Comparison of ENCODE assay signal across 11 mouse cellular contexts in the genomic region with DNA sequence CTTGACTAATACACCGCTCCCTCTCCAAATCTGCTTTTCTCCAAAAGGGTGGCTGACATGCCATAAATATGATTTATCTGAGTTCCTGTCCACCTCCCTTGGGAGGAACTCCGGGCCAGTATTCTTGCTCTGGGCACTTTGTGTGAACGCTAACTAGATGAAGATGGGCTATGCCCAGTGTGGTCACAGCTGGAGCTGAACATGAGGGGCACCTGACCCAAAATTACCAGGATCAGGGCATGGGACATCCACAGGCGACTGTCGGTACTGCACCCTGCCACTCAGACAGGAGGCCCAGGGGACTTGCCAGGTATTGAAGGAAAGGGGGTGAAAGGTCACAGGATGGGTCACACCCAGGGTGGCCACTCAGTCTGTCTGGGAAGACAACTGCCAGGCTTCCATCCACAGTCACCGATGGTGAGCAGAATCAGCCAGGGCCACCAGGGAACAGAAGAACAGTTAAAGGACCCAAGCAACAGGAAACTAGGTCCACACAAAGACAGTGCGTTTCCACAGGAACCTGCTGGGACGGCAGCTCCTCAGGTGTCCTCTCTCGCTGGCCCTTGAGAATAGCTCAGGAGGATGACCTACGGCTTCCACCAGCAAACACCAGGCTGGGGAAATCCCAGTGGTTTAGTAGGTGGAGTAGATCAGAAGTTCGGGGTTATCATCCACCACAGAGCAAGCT. TPM values are rescaled to one million over a fixed set of nuclear protein-coding genes. Genes with fewer than 3 reads are reported as not detected.
A peak's percentile ranks its signal among the peaks of the same experiment; 100 is the strongest.
DNase-seq lines count a peak whose midpoint lies in the region; ATAC-seq lines count a peak whose summit lies in the region.
"Had no signal": no experiment of that assay in that cellular context is flagged by ENCODE, and none has a peak within 500 bp of the region (broad histone marks: within the 10 kb centered on the region; RNA-seq: fewer than 3 reads in every experiment).

No protein-coding gene starts in this region.

- no peaks in the 10 kb centered on the region for H3K9me3 ChIP-seq in heart, embryonic 10.5 days
- no peaks in the 10 kb centered on the region for H3K9me3 ChIP-seq in kidney, embryonic 15.5 days (replicated peaks)

- no peak overlapping the region for H3K27ac ChIP-seq in heart, embryonic 10.5 days
- H3K27ac ChIP-seq in kidney, embryonic 15.5 days, result no peak overlapping the region

- H3K36me3 ChIP-seq in heart, embryonic 10.5 days, result peaks cover 8% of the 10 kb centered on the region
- H3K36me3 ChIP-seq in kidney, embryonic 15.5 days, result no peaks in the 10 kb centered on the region

- peaks cover 21% of the 10 kb centered on the region for H3K4me1 ChIP-seq in heart, embryonic 10.5 days
- peaks cover 32% of the 10 kb centered on the region for H3K4me1 ChIP-seq in kidney, embryonic 15.5 days

- no peaks in the 10 kb centered on the region for H3K27me3 ChIP-seq in heart, embryonic 10.5 days (ENCODE audit: insufficient read depth, poor library complexity, severe bottlenecking)
- H3K27me3 ChIP-seq in kidney, embryonic 15.5 days, result no peaks in the 10 kb centered on the region

- WGBS in heart, embryonic 10.5 days, result 76% methylated on average over 11 of the region's 11 CpGs
- WGBS in kidney, embryonic 15.5 days, result 57% methylated on average over 11 of the region's 11 CpGs

- no peak overlapping the region for H3K4me3 ChIP-seq in heart, embryonic 10.5 days
- no peak overlapping the region for H3K4me3 ChIP-seq in kidney, embryonic 15.5 days (replicated peaks)
- H3K4me3 ChIP-seq: myocyte had no signal

- no peak overlapping the region for H3K9ac ChIP-seq in kidney, embryonic 15.5 days

- no peak overlapping the region for H3K4me2 ChIP-seq in kidney, embryonic 15.5 days

- DNase-seq in heart, adult 11 months, result peak; percentile 95
- DNase-seq in heart, embryonic 10.5 days (ENCODE audit: low spot score), result no peak
- peak; percentile 65 for DNase-seq in CD4-positive, CD25-positive, alpha-beta regulatory T cell, adult 2 months (ENCODE audit: low read depth, low spot score)
- DNase-seq in adrenal gland, postnatal 14 days, result peak; percentile 54
- DNase-seq in retina, embryonic 14.5 days (ENCODE audit: low spot score), result peak; percentile 52
- DNase-seq in ovary, postnatal 14 days (ENCODE audit: low spot score), result no peak

- 0 out of 2 replicates have a peak, but pooled peaks have one; percentile 27 for ATAC-seq in kidney, embryonic 15.5 days (replicated peaks; ENCODE audit: low FRiP score)
- ATAC-seq in frontal cortex, adult (ENCODE audit: low TSS enrichment), result no peak

RNA-seq across cellular contexts. Expression of a gene that starts 35.0 kb away (rescaled TPM):
- 5.8 and 7.4 TPM in 2 replicates for polyA plus RNA-seq in heart, embryonic 10.5 days (2016; fragmentation: Nextera tagmentation; extraction: Ambion mirVana)
- 16.1 and 16.7 TPM in 2 replicates for total RNA-seq in adrenal gland, postnatal 14 days (2021)
- 7.5 and 8.1 TPM in 2 replicates for polyA plus RNA-seq in kidney, embryonic 15.5 days (2015; fragmentation: Nextera tagmentation; extraction: Ambion mirVana)

RNA-seq across cellular contexts. Expression of a gene that starts 45.4 kb away (rescaled TPM):
- 22.1 and 26.2 TPM in 2 replicates for polyA plus RNA-seq in heart, embryonic 10.5 days (2016; fragmentation: Nextera tagmentation; extraction: Ambion mirVana)
- total RNA-seq in adrenal gland, postnatal 14 days (2021), result 119 and 121 TPM in 2 replicates
- polyA plus RNA-seq in kidney, embryonic 15.5 days (2015; fragmentation: Nextera tagmentation; extraction: Ambion mirVana), result 39.4 and 39.5 TPM in 2 replicates

RNA-seq across cellular contexts. Expression of a gene that starts 48.9 kb away (rescaled TPM):
- not detected in 2 replicates for polyA plus RNA-seq in heart, embryonic 10.5 days (2016; fragmentation: Nextera tagmentation; extraction: Ambion mirVana)
- 0.07 and 0.08 TPM in 2 replicates for total RNA-seq in adrenal gland, postnatal 14 days (2021)
- 0.13 TPM in 1 of 2 replicates, not detected in the other for polyA plus RNA-seq in kidney, embryonic 15.5 days (2015; fragmentation: Nextera tagmentation; extraction: Ambion mirVana)
- total RNA-seq: adrenal gland, adult 18-20 months had no signal
- polyA plus RNA-seq: heart, embryonic 16.5 days; myocyte had no signal

Comparison
In these comparisons a context has a peak if more than half of its experiments do, and no peak if none do; other contexts are left out.
1. DNase-seq: peak in heart, adult 11 months (single experiment), CD4-positive, CD25-positive, alpha-beta regulatory T cell, adult 2 months (single experiment), adrenal gland, postnatal 14 days (single experiment) and retina, embryonic 14.5 days (single experiment); none in heart, embryonic 10.5 days (single experiment) and ovary, postnatal 14 days (single experiment).